ENCODE assay signal across 25 mouse cellular contexts in genomic region chr9:101356607-101357006, GRCm38 (mm10).
DNase-seq lines count a peak whose midpoint lies in the region; ATAC-seq and TF ChIP-seq lines count a peak whose summit lies in the region.
"Had no signal": no experiment of that assay in that cellular context is flagged by ENCODE, and none has a peak within 500 bp of the region (broad histone marks: within the 10 kb centered on the region; RNA-seq: fewer than 3 reads in every experiment).

No protein-coding gene starts in this region.

- no peaks in the 10 kb centered on the region for H3K27me3 ChIP-seq in kidney, embryonic 15.5 days
- no peaks in the 10 kb centered on the region for H3K27me3 ChIP-seq in forebrain, embryonic 16.5 days (replicated peaks; ENCODE audit: control insufficient read depth, insufficient read depth, low read length)
- H3K27me3 ChIP-seq: heart, embryonic 15.5 days; limb, embryonic 15.5 days; lung, embryonic 15.5 days; megakaryocyte, embryonic 14.5 days had no signal

- DNase-seq in kidney, postnatal 36 days, result no peak
- peak; percentile 12 for DNase-seq in MN1 (ENCODE audit: low spot score)
- DNase-seq in brain, adult 2 months (ENCODE audit: low read depth, low spot score), result peak; percentile 44
- no peak for DNase-seq in lung, adult 2 months
- no peak for DNase-seq in gastrocnemius, postnatal 14 days
- no peak for DNase-seq in right cerebral cortex, postnatal 14 days
- DNase-seq: adrenal gland, postnatal 10 days; cerebellum, adult 8-10 months; heart, postnatal 36 days; kidney, postnatal 10 days; layer of hippocampus, adult 9-11 months; left cerebral cortex, postnatal 4 days; lung, postnatal 36 days; retina, postnatal 1 day; thymus, postnatal 25 days had no signal

- H3K9ac ChIP-seq in kidney, embryonic 15.5 days, result no peak overlapping the region
- H3K9ac ChIP-seq in forebrain, embryonic 16.5 days (replicated peaks; ENCODE audit: low read depth, low read length), result no peak overlapping the region
- H3K9ac ChIP-seq: heart, embryonic 15.5 days; limb, embryonic 15.5 days; liver, embryonic 14.5 days; lung, embryonic 15.5 days had no signal

- peak; percentile 70 for ATAC-seq in kidney, embryonic 15.5 days (replicated peaks; ENCODE audit: low FRiP score)
- ATAC-seq in forebrain, embryonic 16.5 days, result peak; percentile 83
- ATAC-seq: hindbrain, postnatal 0 days; intestine, embryonic 16.5 days had no signal

- 20% methylated on average over 6 of the region's 6 CpGs for WGBS in kidney, embryonic 15.5 days
- WGBS in forebrain, embryonic 16.5 days, result 32% methylated on average over 6 of the region's 6 CpGs
- WGBS in lung, adult 2 months, result 79% methylated on average over 6 of the region's 6 CpGs

- H3K4me3 ChIP-seq in kidney, embryonic 15.5 days (replicated peaks), result no peak overlapping the region
- no peak overlapping the region for H3K4me3 ChIP-seq in forebrain, embryonic 16.5 days (replicated peaks; ENCODE audit: low read length)
- H3K4me3 ChIP-seq in lung, adult 2 months (replicated peaks; ENCODE audit: extremely low read depth, low read depth, low read length), result no peak overlapping the region
- H3K4me3 ChIP-seq: heart, embryonic 15.5 days; left cerebral cortex, adult 2 months; limb, embryonic 15.5 days; lung, embryonic 15.5 days; megakaryocyte, embryonic 14.5 days had no signal

- peaks cover 6% of the 10 kb centered on the region; the same call in 1 of the 2 replicates for H3K4me1 ChIP-seq in kidney, embryonic 15.5 days
- H3K4me1 ChIP-seq in forebrain, embryonic 16.5 days (replicated peaks; ENCODE audit: control insufficient read depth, insufficient read depth, low read length), result 0 out of 2 replicates have a peak, but pooled peaks cover 2% of the 10 kb centered on the region
- no peaks in the 10 kb centered on the region for H3K4me1 ChIP-seq in lung, adult 2 months (ENCODE audit: control insufficient read depth, insufficient read depth, low read length)
- H3K4me1 ChIP-seq: heart, embryonic 15.5 days; limb, embryonic 15.5 days; lung, embryonic 15.5 days; megakaryocyte, embryonic 14.5 days had no signal

- no peaks in the 10 kb centered on the region for H3K36me3 ChIP-seq in kidney, embryonic 15.5 days
- no peaks in the 10 kb centered on the region for H3K36me3 ChIP-seq in forebrain, embryonic 16.5 days (ENCODE audit: control insufficient read depth, insufficient read depth)
- H3K36me3 ChIP-seq: heart, embryonic 15.5 days; limb, embryonic 15.5 days; lung, embryonic 15.5 days had no signal

- intact Hi-C loops in gastrocnemius, postnatal 14 days (cut with DNase I; ENCODE audit: low total_unique reads), result no loop called here

- no peak for TF ChIP-seq POLR2A in lung, adult 2 months (IDR thresholded peaks at IDR 0.05; ENCODE audit: borderline replicate concordance, extremely low read depth, low read depth, low read length)

- no peak overlapping the region for H3K27ac ChIP-seq in kidney, embryonic 15.5 days
- H3K27ac ChIP-seq in forebrain, embryonic 16.5 days (ENCODE audit: low read length), result no peak overlapping the region
- H3K27ac ChIP-seq: heart, embryonic 15.5 days; hindbrain, postnatal 0 days; left cerebral cortex, adult 2 months; limb, embryonic 15.5 days; liver, embryonic 14.5 days; lung, embryonic 15.5 days had no signal

- H3K9me3 ChIP-seq in kidney, embryonic 15.5 days (replicated peaks), result no peaks in the 10 kb centered on the region
- no peaks in the 10 kb centered on the region for H3K9me3 ChIP-seq in forebrain, embryonic 16.5 days (ENCODE audit: control insufficient read depth, low read length)
- H3K9me3 ChIP-seq: heart, embryonic 15.5 days; limb, embryonic 15.5 days; lung, embryonic 15.5 days; megakaryocyte, embryonic 14.5 days had no signal

- H3K4me2 ChIP-seq in kidney, embryonic 15.5 days, result no peak overlapping the region
- H3K4me2 ChIP-seq in forebrain, embryonic 16.5 days (ENCODE audit: low read length), result no peak overlapping the region
- H3K4me2 ChIP-seq: heart, embryonic 15.5 days; limb, embryonic 15.5 days; lung, embryonic 15.5 days had no signal

- no peak for TF ChIP-seq CTCF in lung, adult 2 months (IDR thresholded peaks at IDR 0.05; ENCODE audit: insufficient read depth, low read length)

Comparison
In these comparisons a context has a peak if more than half of its experiments do, and no peak if none do; other contexts are left out.
1. DNase-seq: peak in MN1 (single experiment) and brain, adult 2 months (single experiment); none in kidney, postnatal 36 days (0 of 2), lung, adult 2 months (single experiment), gastrocnemius, postnatal 14 days (single experiment) and right cerebral cortex, postnatal 14 days (single experiment).